Mouse (Mus musculus): ENCODE data around the gene Sema3f.

DNA sequence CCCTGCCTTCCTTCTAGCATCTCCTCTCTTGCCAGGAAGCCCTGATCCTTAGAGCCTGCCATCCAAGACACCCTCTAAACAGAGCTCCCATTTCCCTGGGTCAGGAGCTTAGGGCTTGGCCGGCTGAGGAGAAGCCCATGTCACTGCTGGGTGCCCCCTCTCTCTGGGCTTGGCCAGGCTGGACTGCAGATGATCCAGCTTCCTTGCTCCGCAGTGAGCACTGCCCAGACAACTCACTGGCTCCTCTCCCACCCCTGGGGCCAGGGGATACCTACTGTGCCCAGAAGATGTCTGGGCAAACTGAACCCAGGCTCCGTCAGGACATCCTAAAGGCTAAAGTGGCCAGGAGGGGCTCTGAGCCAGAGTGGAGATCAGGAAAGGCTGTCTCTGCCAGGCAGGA lies 50.3 kb downstream of the Sema3f start:
- no peak for TF ChIP-seq CTCF (IDR thresholded peaks at IDR 0.05; ENCODE audit: control insufficient read depth, insufficient read depth, insufficient replicate concordance, low read depth, low read length)
- TF ChIP-seq POLR2A (IDR thresholded peaks at IDR 0.05; ENCODE audit: control insufficient read depth, low read depth, low read length): no peak
